8 mouse cellular contexts compared by ENCODE assay signal in the genomic region with DNA sequence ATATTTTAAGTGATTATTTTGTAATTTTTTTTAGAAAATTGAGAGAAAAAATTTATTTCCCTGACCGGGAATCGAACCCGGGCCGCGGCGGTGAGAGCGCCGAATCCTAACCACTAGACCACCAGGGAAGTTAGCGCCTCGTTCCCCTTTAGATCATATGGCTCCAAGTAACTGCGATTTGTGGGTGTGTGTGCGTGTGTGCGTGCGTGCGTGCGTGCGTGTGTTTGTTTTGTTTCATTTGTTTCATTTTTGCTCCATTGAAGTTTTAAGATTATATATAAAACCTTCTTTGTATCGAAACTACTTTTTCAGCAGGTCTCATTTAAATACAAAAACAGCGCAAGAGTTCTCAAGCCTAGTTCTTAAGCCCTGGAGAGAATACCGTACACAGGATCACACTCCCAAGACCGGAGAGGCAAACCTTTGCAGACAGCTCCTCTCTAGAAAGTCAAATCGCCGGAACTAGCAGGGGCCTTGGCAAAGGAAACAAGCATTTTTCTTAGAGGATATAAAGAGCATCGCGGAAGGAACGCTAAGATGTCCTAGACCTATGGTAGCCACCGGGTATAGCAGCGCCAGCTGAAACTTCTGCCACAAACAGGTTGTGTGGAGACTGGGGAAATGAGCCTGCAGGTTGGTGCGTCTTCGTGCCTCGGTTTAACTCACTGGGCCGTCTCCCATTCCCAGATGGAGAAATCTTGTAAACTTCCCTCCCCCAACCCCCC. TPM values are rescaled to one million over a fixed set of nuclear protein-coding genes. Genes with fewer than 3 reads are reported as not detected.
A peak's percentile ranks its signal among the peaks of the same experiment; 100 is the strongest.
DNase-seq lines count a peak whose midpoint lies in the region; ATAC-seq and TF ChIP-seq lines count a peak whose summit lies in the region.

No protein-coding gene starts in this region.

- ATAC-seq in megakaryocyte, adult 5-6 weeks (ENCODE audit: poor library complexity, severe bottlenecking), result peak; percentile 23; the same call in 1 of the 2 replicates

- DNase-seq in ZHBTc4 (ENCODE audit: low read depth, low spot score), result peak; percentile 83
- peak; percentile 85 to 93 for DNase-seq in cerebellum, postnatal 4 days (ENCODE audit: low spot score in 2 of 2)
- DNase-seq in gastrocnemius, adult 18-20 months (ENCODE audit: low spot score), result peak; percentile 88
- peak; percentile 89 for DNase-seq in hindlimb bud, embryonic 11.5 days (ENCODE audit: extremely low spot score, low read depth, low spot score)
- peak; percentile 80 to 90 for DNase-seq in left cerebral cortex, adult 2 months (ENCODE audit: extremely low spot score in 1 of 2, low spot score in 2 of 2)
- peak; percentile 72 for DNase-seq in right cerebral cortex, adult 18-20 months
- DNase-seq in urinary bladder, adult 2 months (ENCODE audit: low spot score), result peak; percentile 85

- peak overlapping the region; percentile 81 for H3K4me3 ChIP-seq in left cerebral cortex, adult 2 months

- H3K27ac ChIP-seq in left cerebral cortex, adult 2 months, result peak overlapping the region; percentile 76

- intact Hi-C loops in left cerebral cortex, adult 2 months (cut with DNase I), result loop anchor here (5.0 kb wide), 3 partner anchors 76 to 224 kb away; partner anchors contain the start of genes Gm16253 and Polr3gl

- no peak for TF ChIP-seq CTCF in left cerebral cortex, adult 2 months (IDR thresholded peaks at IDR 0.05)

RNA-seq across cellular contexts. Expression of gene Hfe2, which starts 23.4 kb away (rescaled TPM):
- total RNA-seq in gastrocnemius, adult 18-20 months (2021), result 100 to 1,000 TPM; 622 to 636 TPM
- total RNA-seq in left cerebral cortex, adult 2 months (2021), result 1 to 10 TPM; 1.7 to 1.8 TPM
- not detected in 2 replicates for total RNA-seq in megakaryocyte, adult 5-6 weeks (2015)
- total RNA-seq in megakaryocyte, adult 5-6 weeks (2017), result not detected in 2 replicates
- polyA plus RNA-seq in urinary bladder, adult 2 months (2012; rRNA removed), result 0.09 and 0.11 TPM in 2 replicates

RNA-seq across cellular contexts. Expression of gene BC107364, which starts 49.4 kb away (rescaled TPM):
- total RNA-seq in gastrocnemius, adult 18-20 months (2021), result not detected
- not detected for total RNA-seq in left cerebral cortex, adult 2 months (2021)
- total RNA-seq in megakaryocyte, adult 5-6 weeks (2015), result not detected in 2 replicates
- not detected in 2 replicates for total RNA-seq in megakaryocyte, adult 5-6 weeks (2017)
- polyA plus RNA-seq in urinary bladder, adult 2 months (2012; rRNA removed), result 0.15 and 0.29 TPM in 2 replicates

RNA-seq across cellular contexts. Expression of gene Txnip, which starts 56.2 kb away (rescaled TPM):
- 100 to 1,000 TPM; 344 to 646 TPM for total RNA-seq in gastrocnemius, adult 18-20 months (2021)
- 10 to 100 TPM; 22.4 to 28.2 TPM for total RNA-seq in left cerebral cortex, adult 2 months (2021)
- 411 and 437 TPM in 2 replicates for total RNA-seq in megakaryocyte, adult 5-6 weeks (2015)
- total RNA-seq in megakaryocyte, adult 5-6 weeks (2017), result 356 and 357 TPM in 2 replicates
- polyA plus RNA-seq in urinary bladder, adult 2 months (2012; rRNA removed), result 712 and 742 TPM in 2 replicates

Comparison
In these comparisons a context has a peak if more than half of its experiments do, and no peak if none do; other contexts are left out.
1. Peak in every context shown above with its lines: DNase-seq, ATAC-seq, H3K4me3 ChIP-seq and H3K27ac ChIP-seq.
2. RNA of gene Hfe2, which starts 23.4 kb away (total RNA-seq): 622 to 636 TPM in gastrocnemius, adult 18-20 months; 1.7 to 1.8 TPM in left cerebral cortex, adult 2 months and not detected in megakaryocyte, adult 5-6 weeks; every median in the first group is over 100 times any median in the second.
3. RNA of gene Txnip, which starts 56.2 kb away (total RNA-seq): 344 to 646 TPM in gastrocnemius, adult 18-20 months and 356 to 437 TPM in megakaryocyte, adult 5-6 weeks; 22.4 to 28.2 TPM in left cerebral cortex, adult 2 months; every median in the first group is over 10 times any median in the second.